Mouse (Mus musculus) stomach, embryonic 15.5 days (tissue): ENCODE results near the gene Rab33a. TPM values are rescaled to one million over a fixed set of nuclear protein-coding genes. Genes with fewer than 3 reads are reported as not detected.

Source experiments
- ATAC-seq: fragments of 200-750 bp; cut with Nextera tagmentation; 2 replicates; pipeline ENCODE4 v1.8.0; 2017; ENCODE audit warnings: low read depth, moderate number of reproducible peaks, moderate TSS enrichment; ENCODE audit not compliant: insufficient read depth, low FRiP score
- H3K27ac ChIP-seq: fragments of 300-500 bp; sonication (generic); 2 replicates; pipeline ENCODE4 v1.5.1; 2015; ENCODE audit warnings: mild to moderate bottlenecking, inconsistent platforms
- H3K27me3 ChIP-seq: fragments of 300-500 bp; sonication (generic); replicated peaks from 2 replicates; pipeline ENCODE4 v1.6.1; 2015; ENCODE audit warnings: inconsistent platforms
- H3K36me3 ChIP-seq: fragments of 300-500 bp; sonication (generic); 2 replicates; pipeline ENCODE4 v1.6.1; 2015; ENCODE audit warnings: inconsistent platforms
- H3K4me1 ChIP-seq: fragments of 300-500 bp; sonication (generic); 2 replicates; pipeline ENCODE4 v1.6.1; 2015; ENCODE audit warnings: inconsistent platforms
- H3K4me2 ChIP-seq: fragments of 300-500 bp; sonication (generic); 2 replicates; pipeline ENCODE4 v1.6.1; 2015; ENCODE audit warnings: mild to moderate bottlenecking, inconsistent platforms
- H3K4me3 ChIP-seq: fragments of 300-500 bp; sonication (generic); replicated peaks from 2 replicates; pipeline ENCODE4 v1.5.1; 2015; ENCODE audit warnings: inconsistent platforms
- H3K9ac ChIP-seq: fragments of 300-500 bp; sonication (generic); 2 replicates; pipeline ENCODE4 v1.6.1; 2015; ENCODE audit warnings: inconsistent platforms
- H3K9me3 ChIP-seq: fragments of 300-500 bp; sonication (generic); 2 replicates; pipeline ENCODE4 v1.6.1; 2016; ENCODE audit warnings: inconsistent platforms
- WGBS: fragments of 180-500 bp; shearing (Covaris S2); methylation state at CpG from one replicate; pipeline ENCODE4 v1.1.7; 2015; 5-methylcytosine and 5-hydroxymethylcytosine counted together
- polyA plus RNA-seq: library from polyadenylated mRNA; unstranded; fragments of >200 nt; fragmentation: Nextera tagmentation; extraction: Ambion mirVana; gene quantifications from 2 replicates; pipeline ENCODE4 v1.2.1, GENCODE M21; 2015

The Rab33a gene
- polyA plus RNA-seq, 1 experiment from 2014 or later: 6.3 TPM

DNA sequence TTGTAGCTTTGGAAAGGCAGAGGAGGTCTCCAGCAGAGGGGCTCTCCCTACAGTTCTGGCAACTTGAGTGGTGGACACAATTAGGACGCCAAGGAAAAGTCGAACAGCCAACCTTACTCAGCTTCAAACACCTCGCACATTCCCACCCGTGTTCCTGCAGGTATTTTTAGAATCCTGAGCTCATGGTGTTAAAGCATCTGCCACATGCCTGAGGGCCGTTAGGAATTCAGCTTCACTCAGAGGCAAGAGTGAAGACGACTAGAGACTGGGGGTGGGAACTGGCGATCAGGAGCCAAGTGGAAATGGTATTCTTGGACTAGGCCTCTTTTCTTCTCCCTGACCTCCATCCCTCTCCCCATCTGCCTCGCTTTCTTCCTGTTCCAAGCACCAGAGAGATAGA lies 6.8 kb downstream of the Rab33a start:
- ATAC-seq: no peak; the same call in 1 of the 2 replicates
- H3K4me1 ChIP-seq: no peaks in the 10 kb centered on the region
- no peaks in the 10 kb centered on the region for H3K27me3 ChIP-seq
- H3K4me2 ChIP-seq: no peak overlapping the region
- WGBS: 62% methylated on average over 8 of the region's 8 CpGs
- H3K9me3 ChIP-seq: no peaks in the 10 kb centered on the region
- no peak overlapping the region for H3K27ac ChIP-seq
- H3K9ac ChIP-seq: no peak overlapping the region
- H3K4me3 ChIP-seq: no peak overlapping the region
- no peaks in the 10 kb centered on the region for H3K36me3 ChIP-seq

DNA sequence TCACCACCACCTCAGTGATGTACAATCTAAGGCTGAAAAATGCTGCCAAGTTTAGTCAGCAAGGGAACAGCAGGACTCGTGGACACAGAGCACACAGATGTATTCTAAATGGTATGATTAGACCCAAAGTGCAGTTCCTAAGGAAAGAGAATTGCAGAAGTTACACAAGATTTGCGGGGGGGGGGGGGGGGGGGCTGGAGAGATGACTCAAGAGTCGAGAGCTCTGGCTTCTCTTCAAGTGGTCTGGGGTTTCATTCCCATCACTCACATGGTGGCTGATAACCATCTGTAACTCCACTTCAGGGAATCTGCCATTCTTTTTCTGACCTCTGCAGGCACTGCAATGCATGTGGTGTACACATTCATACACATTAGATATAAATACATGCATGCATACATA lies 7.3 kb downstream of the Rab33a start:
- Histone ChIP-seq H3K4me3 (no peak overlapping the region), H3K9ac (no peak overlapping the region), H3K36me3 (no peaks in the 10 kb centered on the region), H3K4me2 (no peak overlapping the region), H3K4me1 (no peaks in the 10 kb centered on the region), H3K27ac (no peak overlapping the region), H3K9me3 (no peaks in the 10 kb centered on the region), H3K27me3 (no peaks in the 10 kb centered on the region)
- 39% methylated on average over 2 of the region's 3 CpGs for WGBS
- no peak for ATAC-seq

DNA sequence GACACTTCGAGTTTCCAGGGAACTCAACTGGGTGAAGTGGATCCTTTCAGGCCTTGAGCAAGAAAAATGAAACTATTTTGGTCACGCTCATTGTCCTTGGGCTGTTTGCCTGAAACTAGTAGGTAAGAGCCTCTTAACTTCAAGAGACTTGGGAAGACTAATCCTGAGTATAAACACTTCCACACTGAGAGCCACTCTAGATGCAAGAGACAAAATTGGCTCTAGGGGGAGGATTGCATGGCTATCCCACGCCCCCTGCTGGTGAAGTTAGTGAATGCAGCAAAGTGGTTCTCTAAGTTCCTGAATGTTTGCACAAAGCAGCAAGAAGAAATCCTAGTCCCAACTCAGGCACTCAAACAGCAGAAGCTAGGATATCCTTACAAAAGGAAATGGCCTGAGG lies 13.1 kb downstream of the Rab33a start:
- no peak overlapping the region for H3K27ac ChIP-seq
- H3K4me3 ChIP-seq: no peak overlapping the region
- H3K9ac ChIP-seq: no peak overlapping the region
- WGBS: 25% methylated on average over 3 of the region's 3 CpGs
- H3K4me1 ChIP-seq: no peaks in the 10 kb centered on the region
- no peaks in the 10 kb centered on the region for H3K27me3 ChIP-seq
- no peaks in the 10 kb centered on the region for H3K36me3 ChIP-seq
- 0 out of 2 replicates have a peak overlapping the region, but pooled peaks have one; percentile 16 for H3K4me2 ChIP-seq
- no peak for ATAC-seq
- H3K9me3 ChIP-seq: no peaks in the 10 kb centered on the region

Other genes with a start within 250 kb of the Rab33a start
- gene Bcorl1, start 177.9 kb upstream of the Rab33a start, polyA plus RNA-seq: 5.4 and 6.0 TPM in 2 replicates
- gene Elf4, start 56.2 kb upstream of the Rab33a start, polyA plus RNA-seq: 9.2 and 10.6 TPM in 2 replicates
- 73.3 and 89.2 TPM in 2 replicates for gene Aifm1, start 5.7 kb upstream of the Rab33a start, polyA plus RNA-seq
- 7.8 and 9.0 TPM in 2 replicates for gene Zfp280c, start 75.2 kb downstream of the Rab33a start, polyA plus RNA-seq
- gene Slc25a14, start 104.1 kb downstream of the Rab33a start, polyA plus RNA-seq: 12.3 and 13.3 TPM in 2 replicates
- 0.21 and 0.27 TPM in 2 replicates for gene Gpr119, start 155.2 kb downstream of the Rab33a start, polyA plus RNA-seq
- gene Rbmx2, start 175.7 kb downstream of the Rab33a start, polyA plus RNA-seq: 17.5 and 19.0 TPM in 2 replicates